Mouse (Mus musculus) kidney, embryonic 16.5 days (tissue): ENCODE results near the gene Galnt10. TPM values are rescaled to one million over a fixed set of nuclear protein-coding genes. Genes with fewer than 3 reads are reported as not detected.

Experiments
- ATAC-seq: fragments of 200-750 bp; cut with Nextera tagmentation; 2 replicates; pipeline ENCODE4 v1.8.0; 2017; ENCODE audit warnings: moderate TSS enrichment; ENCODE audit not compliant: low FRiP score, low TSS enrichment
- H3K27ac ChIP-seq: fragments of 300-500 bp; sonication (generic); 2 replicates; pipeline ENCODE4 v1.5.1; 2014; ENCODE audit warnings: low read length
- H3K27me3 ChIP-seq: fragments of 300-500 bp; sonication (generic); 2 replicates; pipeline ENCODE4 v1.6.1; 2014; ENCODE audit warnings: low read length, control low read depth, mixed read lengths; ENCODE audit not compliant: insufficient read depth
- H3K36me3 ChIP-seq: fragments of 300-500 bp; sonication (generic); 2 replicates; pipeline ENCODE4 v1.6.1; 2014; ENCODE audit warnings: low read length, control low read depth, mixed read lengths; ENCODE audit not compliant: insufficient read depth
- H3K4me1 ChIP-seq: fragments of 300-500 bp; sonication (generic); 2 replicates; pipeline ENCODE4 v1.6.1; 2014; ENCODE audit warnings: low read length, control low read depth, mixed read lengths; ENCODE audit not compliant: insufficient read depth
- H3K4me2 ChIP-seq: fragments of 300-500 bp; sonication (generic); replicated peaks from 2 replicates; pipeline ENCODE4 v1.6.1; 2014; ENCODE audit warnings: low read depth, low read length
- H3K4me3 ChIP-seq: fragments of 300-500 bp; sonication (generic); 2 replicates; pipeline ENCODE4 v1.5.1; 2014; ENCODE audit warnings: mild to moderate bottlenecking, low read length
- H3K9ac ChIP-seq: fragments of 300-500 bp; sonication (generic); replicated peaks from 2 replicates; pipeline ENCODE4 v1.6.1; 2014; ENCODE audit warnings: low read length
- H3K9me3 ChIP-seq: fragments of 300-500 bp; sonication (generic); 2 replicates; pipeline ENCODE4 v1.6.1; 2016; ENCODE audit warnings: low read length, control low read depth
- WGBS: fragments of 180-500 bp; shearing (Covaris S2); extraction: QIAGEN DNeasy Blood & Tissue Kit; methylation state at CpG from one replicate; pipeline ENCODE4 v1.1.7; 2014; 5-methylcytosine and 5-hydroxymethylcytosine counted together
- polyA plus RNA-seq: library from polyadenylated mRNA; unstranded; fragments of >200 nt; fragmentation: Nextera tagmentation; extraction: Ambion mirVana; gene quantifications from 2 replicates; pipeline ENCODE4 v1.2.1, GENCODE M21; 2015

Gene Galnt10
- polyA plus RNA-seq, 1 experiment from 2014 or later: 23.6 TPM

- ATAC-seq: 0 out of 2 replicates have a peak, but pooled peaks have one; percentile 35
- Histone ChIP-seq H3K27ac (peak overlapping the region; percentile 57), H3K9me3 (no peaks in the 10 kb centered on the region), H3K4me3 (no peak overlapping the region), H3K9ac (no peak overlapping the region), H3K4me1 (peaks cover 8% of the 10 kb centered on the region; the same call in 1 of the 2 replicates), H3K4me2 (no peak overlapping the region), H3K36me3 (no peaks in the 10 kb centered on the region), H3K27me3 (no peaks in the 10 kb centered on the region)
- WGBS: 28% methylated on average over 18 of the region's 18 CpGs
Measured at GRCm38 (mm10) chr11:57786616-57787418, 141.6 kb downstream of the Galnt10 start.

DNA sequence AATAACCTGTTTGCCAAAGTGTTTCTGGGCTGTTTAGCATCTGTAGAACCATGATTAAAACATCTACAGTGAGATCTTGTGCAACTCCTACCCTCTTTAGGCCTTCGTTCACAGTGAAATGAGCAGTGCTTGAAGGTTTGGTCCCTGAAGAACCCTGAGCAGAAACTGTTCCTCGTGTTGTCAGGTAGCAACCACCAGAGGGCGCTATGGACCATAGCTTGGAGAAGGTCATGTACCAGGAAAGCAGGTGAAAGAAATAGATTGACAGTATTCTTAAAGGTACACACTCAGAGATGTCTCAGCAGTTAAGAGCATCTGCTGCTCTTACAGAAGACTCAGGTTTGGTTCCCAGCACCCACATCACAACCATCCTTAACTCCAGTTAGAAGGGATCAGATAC is 142.7 kb downstream of the Galnt10 start:
- WGBS: 39% methylated on average over 3 of the region's 3 CpGs
- no peaks in the 10 kb centered on the region for H3K27me3 ChIP-seq

DNA sequence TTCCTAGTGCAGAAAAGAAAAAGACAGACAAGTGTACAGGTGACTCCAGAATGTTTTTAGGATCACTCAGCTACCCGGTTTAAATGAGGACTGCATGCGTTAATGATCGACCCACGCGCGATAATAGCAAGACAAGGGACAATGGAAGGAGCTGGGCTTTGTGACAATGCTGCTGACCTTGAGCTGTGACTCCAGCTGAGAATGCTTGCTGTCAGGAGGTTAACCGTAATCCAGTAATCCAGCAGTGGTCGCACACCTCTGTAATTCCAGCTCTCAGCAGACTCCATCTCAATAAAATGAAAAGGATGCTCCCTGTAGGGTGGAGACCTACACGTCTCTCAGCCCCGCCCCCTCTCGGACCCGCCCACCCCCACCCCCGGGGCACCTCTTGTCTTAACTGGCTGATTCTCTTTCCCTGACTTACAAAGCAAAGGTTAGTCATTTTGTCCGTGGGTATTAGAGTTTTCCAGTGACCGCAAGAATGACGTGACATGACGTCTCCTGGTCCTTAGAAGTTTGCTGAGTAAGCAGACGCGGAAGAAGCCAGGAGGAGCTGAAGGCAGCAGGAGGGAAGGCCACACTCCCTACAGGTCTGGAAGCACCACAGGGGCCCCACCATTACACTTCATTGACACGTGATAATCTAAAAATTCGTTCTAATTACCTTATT is 145.8 kb downstream of the Galnt10 start:
- H3K9ac ChIP-seq: no peak overlapping the region
- peaks cover 17% of the 10 kb centered on the region; the same call in 1 of the 2 replicates for H3K4me1 ChIP-seq
- no peak for ATAC-seq
- WGBS: 32% methylated on average over 21 of the region's 21 CpGs
- no peak overlapping the region for H3K27ac ChIP-seq
- no peak overlapping the region for H3K4me2 ChIP-seq
- no peaks in the 10 kb centered on the region for H3K9me3 ChIP-seq
- H3K27me3 ChIP-seq: no peaks in the 10 kb centered on the region
- H3K4me3 ChIP-seq: no peak overlapping the region
- H3K36me3 ChIP-seq: no peaks in the 10 kb centered on the region

More for the DNA sequence above, 142.7 kb downstream of the Galnt10 start:
- Histone ChIP-seq H3K27ac (no peak overlapping the region), H3K4me2 (no peak overlapping the region), H3K36me3 (no peaks in the 10 kb centered on the region), H3K9ac (no peak overlapping the region), H3K4me3 (no peak overlapping the region), H3K9me3 (no peaks in the 10 kb centered on the region), H3K4me1 (peaks cover 8% of the 10 kb centered on the region; the same call in 1 of the 2 replicates)
- no peak for ATAC-seq

GRCm38 (mm10) chr11:57795086-57795485 is 149.8 kb downstream of the Galnt10 start:
- WGBS: 16% methylated on average over 6 of the region's 6 CpGs
- H3K9ac ChIP-seq: no peak overlapping the region
- ATAC-seq: peak; percentile 52; the same call in 1 of the 2 replicates

DNA sequence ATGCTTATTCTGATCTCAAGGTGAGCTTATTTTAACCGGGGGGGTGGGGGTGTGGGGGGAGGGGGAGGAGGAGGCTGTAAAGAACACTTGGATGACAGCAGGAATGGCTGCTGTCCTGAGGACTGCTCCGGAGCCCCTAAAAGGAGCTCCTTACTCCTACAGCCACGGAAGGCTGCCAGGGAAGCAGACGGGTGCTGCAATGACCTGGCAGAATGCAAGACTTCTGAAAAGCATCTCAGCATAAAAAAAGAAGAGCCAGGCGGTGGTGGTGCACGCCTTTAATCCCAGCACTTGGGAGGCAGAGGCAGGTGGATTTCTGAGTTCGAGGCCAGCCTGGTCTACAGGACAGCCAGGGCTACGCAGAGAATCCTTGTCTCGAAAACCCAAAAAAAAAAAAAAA is 152.6 kb downstream of the Galnt10 start:
- Histone ChIP-seq H3K4me3 (no peak overlapping the region), H3K27ac (no peak overlapping the region), H3K36me3 (no peaks in the 10 kb centered on the region), H3K9ac (no peak overlapping the region), H3K4me1 (peaks cover 25% of the 10 kb centered on the region), H3K27me3 (no peaks in the 10 kb centered on the region), H3K9me3 (no peaks in the 10 kb centered on the region), H3K4me2 (no peak overlapping the region)
- 88% methylated on average over 9 of the region's 9 CpGs for WGBS
- no peak for ATAC-seq

More at GRCm38 (mm10) chr11:57795086-57795485, 149.8 kb downstream of the Galnt10 start:
- Histone ChIP-seq H3K4me3 (no peak overlapping the region), H3K27me3 (no peaks in the 10 kb centered on the region), H3K4me2 (no peak overlapping the region), H3K27ac (no peak overlapping the region), H3K36me3 (no peaks in the 10 kb centered on the region), H3K4me1 (peaks cover 13% of the 10 kb centered on the region; the same call in 1 of the 2 replicates), H3K9me3 (no peaks in the 10 kb centered on the region)

GRCm38 (mm10) chr11:57799456-57799855 is 154.2 kb downstream of the Galnt10 start:
- Histone ChIP-seq H3K4me1 (peaks cover 31% of the 10 kb centered on the region), H3K36me3 (no peaks in the 10 kb centered on the region)
- no peak for ATAC-seq

GRCm38 (mm10) chr11:57800266-57800951 is 155.2 kb downstream of the Galnt10 start:
- 10% methylated on average over 22 of the region's 22 CpGs for WGBS
- Histone ChIP-seq H3K9ac (peak overlapping the region; percentile 89), H3K27me3 (no peaks in the 10 kb centered on the region), H3K4me1 (peaks cover 27% of the 10 kb centered on the region), H3K4me2 (peak overlapping the region; percentile 96), H3K27ac (peak overlapping the region; percentile 84; the same call in 1 of the 2 replicates), H3K36me3 (no peaks in the 10 kb centered on the region), H3K9me3 (no peaks in the 10 kb centered on the region), H3K4me3 (peak overlapping the region; percentile 86)
- ATAC-seq: no peak

More at GRCm38 (mm10) chr11:57799456-57799855, 154.2 kb downstream of the Galnt10 start:
- Histone ChIP-seq H3K27me3 (no peaks in the 10 kb centered on the region), H3K27ac (no peak overlapping the region), H3K9me3 (no peaks in the 10 kb centered on the region), H3K4me3 (no peak overlapping the region), H3K4me2 (no peak overlapping the region), H3K9ac (no peak overlapping the region)
- 87% methylated on average over 10 of the region's 10 CpGs for WGBS

- H3K27ac ChIP-seq: peak within 1 kb of the TSS; percentile 84
- peaks cover 22% of the 10 kb centered on the region for H3K4me1 ChIP-seq
- no peaks in the 10 kb centered on the region for H3K27me3 ChIP-seq
- no peaks in the 10 kb centered on the region for H3K9me3 ChIP-seq
- H3K4me3 ChIP-seq: peak within 1 kb of the TSS; percentile 86
- peak within 1 kb of the TSS; percentile 96 for H3K4me2 ChIP-seq
- H3K36me3 ChIP-seq: no peaks in the 10 kb centered on the region
- H3K9ac ChIP-seq: peak within 1 kb of the TSS; percentile 89
- peak; percentile 97 for ATAC-seq
- under 1% methylated on average over 64 of the region's 66 CpGs for WGBS
Measured at GRCm38 (mm10) chr11:57800971-57801765, 155.9 kb downstream of the Galnt10 start, which contains the start of gene Sap30l. Gene Sap30l, plus strand, starts transcription at chr11:57801637.
